Mouse (Mus musculus) ES-E14 (cell line): ENCODE measurements around the gene Myl9. TPM values are rescaled to one million over a fixed set of nuclear protein-coding genes. Genes with fewer than 3 reads are reported as not detected.

Experiments used
- DNase-seq: peaks from one replicate; pipeline ENCODE4 v3.0.0-alpha.2; 2013; ENCODE audit warnings: low read depth, low spot score
- H3K27ac ChIP-seq: 2 replicates; pipeline ENCODE4 v1.5.1; 2012; ENCODE audit warnings: low read depth, mild to moderate bottlenecking, low read length, moderate library complexity, mixed read lengths; ENCODE audit not compliant: poor library complexity, insufficient read depth, severe bottlenecking
- H3K36me3 ChIP-seq: 2 replicates; pipeline ENCODE4 v1.6.1; 2012; ENCODE audit warnings: mild to moderate bottlenecking, low read length, moderate library complexity, mixed read lengths; ENCODE audit not compliant: control insufficient read depth, poor library complexity, insufficient read depth, severe bottlenecking
- H3K4me1 ChIP-seq, 2 experiments: fragments of 150-350 bp in 1 of 2; sonication (generic) in 1 of 2; 2 replicates each; pipeline ENCODE4 v1.6.1; 2012; ENCODE audit warnings: low read length in 2 of 2, mild to moderate bottlenecking in 1 of 2, mixed read lengths in 1 of 2; ENCODE audit not compliant: control insufficient read depth in 2 of 2, insufficient read depth in 2 of 2, poor library complexity in 1 of 2
- H3K4me3 ChIP-seq, 2 experiments: fragments of 150-350 bp in 1 of 2; sonication (generic) in 1 of 2; 2 replicates each; pipeline ENCODE4 v1.5.1; 2012; ENCODE audit warnings: low read length in 2 of 2, low read depth in 1 of 2, mild to moderate bottlenecking in 1 of 2, mixed read lengths in 1 of 2; ENCODE audit not compliant: insufficient read depth in 1 of 2, poor library complexity in 1 of 2, severe bottlenecking in 1 of 2
- H3K9ac ChIP-seq: 2 replicates; pipeline ENCODE4 v1.6.1; 2012; ENCODE audit warnings: low read depth, mild to moderate bottlenecking, low read length, mixed read lengths; ENCODE audit not compliant: poor library complexity, insufficient read depth, severe bottlenecking
- H3K9me3 ChIP-seq: fragments of 150-350 bp; sonication (generic); 2 replicates; pipeline ENCODE4 v1.6.1; 2012; ENCODE audit warnings: low read depth, mild to moderate bottlenecking, low read length; ENCODE audit not compliant: control insufficient read depth, insufficient read depth
- CHD2 ChIP-seq: IDR thresholded peaks from 2 replicates; pipeline ENCODE4 v1.6.1; 2014; ENCODE audit warnings: mild to moderate bottlenecking, low read depth, low read length, inconsistent platforms
- HCFC1 ChIP-seq: IDR thresholded peaks from 2 replicates; pipeline ENCODE4 v1.6.1; 2012; ENCODE audit warnings: low read length, inconsistent platforms, borderline replicate concordance; ENCODE audit not compliant: insufficient read depth
- MAFK ChIP-seq: IDR thresholded peaks from 2 replicates; pipeline ENCODE4 v1.6.1; 2014; ENCODE audit warnings: mild to moderate bottlenecking, low read depth, low read length, inconsistent platforms; ENCODE audit not compliant: insufficient read depth
- ZC3H11A ChIP-seq: IDR thresholded peaks from 2 replicates; pipeline ENCODE4 v1.6.1; 2012; ENCODE audit warnings: low read depth, mild to moderate bottlenecking, inconsistent platforms, low read length, borderline replicate concordance
- ZNF384 ChIP-seq: IDR thresholded peaks from 2 replicates; pipeline ENCODE4 v1.6.1; 2012; ENCODE audit warnings: low read depth, low read length, inconsistent platforms
- in situ Hi-C, 2 experiments: fragments of 600-800 bp; cut with MboI; formaldehyde crosslinking; loops; one replicate each; pipeline ENCODE4 v1.15.1; 2025; ENCODE audit warnings: low sequenced_read_pairs in 2 of 2, inconsistent platforms in 1 of 2; ENCODE audit not compliant: unreplicated experiment in 2 of 2
- total RNA-seq: library from RNA; depleted of rRNA; stranded (reverse); fragments of 300-350 nt; gene quantifications from 2 replicates; pipeline ENCODE4 v1.2.3, GENCODE M21; 2012

Gene Myl9
- total RNA-seq, 1 experiment: 77.7 TPM

- DNase-seq: no peak
- Histone ChIP-seq H3K4me1 (peaks cover 2 to 13% of the 10 kb centered on the region in 2 experiments; a peak in 1 of 4 replicates), H3K9ac (no peak overlapping the region), H3K9me3 (no peaks in the 10 kb centered on the region), H3K27ac (no peak overlapping the region), H3K36me3 (peaks cover 6% of the 10 kb centered on the region; the same call in 1 of the 2 replicates), H3K4me3 (no peak overlapping the region)
- TF ChIP-seq MAFK (no peak), ZC3H11A (no peak), CHD2 (no peak), HCFC1 (no peak), ZNF384 (no peak)
- in situ Hi-C loops: no loop called here
Measured at GRCm38 (mm10) chr2:156737976-156738375, 37.2 kb upstream of the Myl9 start.

- Histone ChIP-seq H3K36me3 (peaks cover 11% of the 10 kb centered on the region; the same call in 1 of the 2 replicates), H3K4me1 (peaks cover 2 to 13% of the 10 kb centered on the region in 2 experiments; a peak in 1 of 4 replicates), H3K27ac (no peak overlapping the region), H3K9me3 (no peaks in the 10 kb centered on the region), H3K9ac (no peak overlapping the region), H3K4me3 (no peak overlapping the region)
- TF ChIP-seq CHD2 (no peak), HCFC1 (no peak), ZNF384 (no peak), ZC3H11A (no peak), MAFK (no peak)
- no peak for DNase-seq
- in situ Hi-C loops: no loop called here
Measured at GRCm38 (mm10) chr2:156741265-156741664, 34.0 kb upstream of the Myl9 start.

GRCm38 (mm10) chr2:156741998-156742397 is 33.2 kb upstream of the Myl9 start:
- H3K9ac ChIP-seq: no peak overlapping the region
- DNase-seq: no peak
- in situ Hi-C loops: no loop called here

GRCm38 (mm10) chr2:156743248-156743647 is 32.0 kb upstream of the Myl9 start:
- H3K4me1 ChIP-seq: peaks cover 0 to 12% of the 10 kb centered on the region in 2 experiments; a peak in 1 of 4 replicates
- H3K27ac ChIP-seq: no peak overlapping the region
- DNase-seq: no peak
- no peak overlapping the region for H3K4me3 ChIP-seq
- in situ Hi-C loops: no loop called here
- no peak overlapping the region for H3K9ac ChIP-seq
- no peaks in the 10 kb centered on the region for H3K9me3 ChIP-seq
- TF ChIP-seq HCFC1: no peak
- H3K36me3 ChIP-seq: peaks cover 18% of the 10 kb centered on the region; the same call in 1 of the 2 replicates

More at GRCm38 (mm10) chr2:156741998-156742397, 33.2 kb upstream of the Myl9 start:
- Histone ChIP-seq H3K9me3 (no peaks in the 10 kb centered on the region), H3K36me3 (peaks cover 11% of the 10 kb centered on the region; the same call in 1 of the 2 replicates), H3K4me1 (peaks cover 2 to 8% of the 10 kb centered on the region in 2 experiments; a peak in 1 of 4 replicates), H3K4me3 (no peak overlapping the region), H3K27ac (no peak overlapping the region)
- TF ChIP-seq CHD2: no peak
- no peak for TF ChIP-seq HCFC1
- no peak for TF ChIP-seq ZNF384
- TF ChIP-seq ZC3H11A: no peak
- no peak for TF ChIP-seq MAFK

GRCm38 (mm10) chr2:156744414-156744813 is 30.8 kb upstream of the Myl9 start:
- Histone ChIP-seq H3K36me3 (peaks cover 29% of the 10 kb centered on the region), H3K4me1 (peaks cover 0 to 15% of the 10 kb centered on the region in 2 experiments; a peak in 1 of 4 replicates)

More at GRCm38 (mm10) chr2:156744414-156744813, 30.8 kb upstream of the Myl9 start:
- Histone ChIP-seq H3K27ac (no peak overlapping the region), H3K4me3 (no peak overlapping the region), H3K9me3 (no peaks in the 10 kb centered on the region), H3K9ac (no peak overlapping the region)
- DNase-seq: no peak
- TF ChIP-seq ZNF384: no peak
- TF ChIP-seq CHD2: no peak
- TF ChIP-seq ZC3H11A: no peak
- TF ChIP-seq MAFK: no peak
- TF ChIP-seq HCFC1: no peak
- in situ Hi-C loops: no loop called here
